Mouse (Mus musculus) cerebellum, adult 9-11 months (tissue): ENCODE data around the gene Fgfr2.

Experiments
- DNase-seq: peaks from one replicate; pipeline ENCODE4 v3.0.0; 2022

The Fgfr2 gene

GRCm38 (mm10) chr7:130969507-130969906, 2153.6 kb downstream of the Fgfr2 start:
- no peak for DNase-seq

GRCm38 (mm10) chr7:130969076-130969475, 2154.1 kb downstream of the Fgfr2 start:
- no peak for DNase-seq

GRCm38 (mm10) chr7:130968537-130968936, 2154.6 kb downstream of the Fgfr2 start:
- no peak for DNase-seq

- no peak for DNase-seq
Observed at GRCm38 (mm10) chr7:130967901-130968300, 2155.2 kb downstream of the Fgfr2 start.

GRCm38 (mm10) chr7:130966876-130967275, 2156.3 kb downstream of the Fgfr2 start:
- DNase-seq: no peak

- DNase-seq: no peak
Observed at GRCm38 (mm10) chr7:130966451-130966850, 2156.7 kb downstream of the Fgfr2 start.

GRCm38 (mm10) chr7:130965909-130966365, 2157.2 kb downstream of the Fgfr2 start:
- DNase-seq: peak; percentile 67

GRCm38 (mm10) chr7:130965396-130965795, 2157.8 kb downstream of the Fgfr2 start:
- no peak for DNase-seq

GRCm38 (mm10) chr7:130964686-130965085, 2158.5 kb downstream of the Fgfr2 start:
- DNase-seq: peak; percentile 82

- DNase-seq: no peak
Observed at GRCm38 (mm10) chr7:130961429-130961828, 2161.7 kb downstream of the Fgfr2 start.

- DNase-seq: no peak
Observed at GRCm38 (mm10) chr7:130959868-130960267, 2163.3 kb downstream of the Fgfr2 start.

GRCm38 (mm10) chr7:130958551-130958950, 2164.6 kb downstream of the Fgfr2 start:
- DNase-seq: no peak

GRCm38 (mm10) chr7:130954177-130954601, 2169.0 kb downstream of the Fgfr2 start:
- DNase-seq: peak; percentile 74

GRCm38 (mm10) chr7:130953376-130953775, 2169.8 kb downstream of the Fgfr2 start:
- DNase-seq: no peak

GRCm38 (mm10) chr7:130951004-130951403, 2172.1 kb downstream of the Fgfr2 start:
- DNase-seq: peak; percentile 50

- DNase-seq: no peak
Observed at GRCm38 (mm10) chr7:130950482-130950881, 2172.7 kb downstream of the Fgfr2 start.

- DNase-seq: peak; percentile 78
Observed at GRCm38 (mm10) chr7:130949331-130949751, 2173.8 kb downstream of the Fgfr2 start.

- no peak for DNase-seq
Observed at GRCm38 (mm10) chr7:130948563-130949208, 2174.5 kb downstream of the Fgfr2 start.

- DNase-seq: no peak
Observed at GRCm38 (mm10) chr7:130946303-130946702, 2176.8 kb downstream of the Fgfr2 start.

- DNase-seq: no peak
Observed at GRCm38 (mm10) chr7:130945730-130946129, 2177.4 kb downstream of the Fgfr2 start.

GRCm38 (mm10) chr7:130944766-130945475, 2178.2 kb downstream of the Fgfr2 start:
- DNase-seq: no peak

- DNase-seq: no peak
Observed at GRCm38 (mm10) chr7:130943280-130943895, 2179.8 kb downstream of the Fgfr2 start.

GRCm38 (mm10) chr7:130940733-130941132, 2182.4 kb downstream of the Fgfr2 start:
- DNase-seq: no peak

- DNase-seq: no peak
Observed at GRCm38 (mm10) chr7:130938896-130939295, 2184.3 kb downstream of the Fgfr2 start.
